Mouse (Mus musculus): ENCODE measurements around the gene Cyb561.

DNA sequence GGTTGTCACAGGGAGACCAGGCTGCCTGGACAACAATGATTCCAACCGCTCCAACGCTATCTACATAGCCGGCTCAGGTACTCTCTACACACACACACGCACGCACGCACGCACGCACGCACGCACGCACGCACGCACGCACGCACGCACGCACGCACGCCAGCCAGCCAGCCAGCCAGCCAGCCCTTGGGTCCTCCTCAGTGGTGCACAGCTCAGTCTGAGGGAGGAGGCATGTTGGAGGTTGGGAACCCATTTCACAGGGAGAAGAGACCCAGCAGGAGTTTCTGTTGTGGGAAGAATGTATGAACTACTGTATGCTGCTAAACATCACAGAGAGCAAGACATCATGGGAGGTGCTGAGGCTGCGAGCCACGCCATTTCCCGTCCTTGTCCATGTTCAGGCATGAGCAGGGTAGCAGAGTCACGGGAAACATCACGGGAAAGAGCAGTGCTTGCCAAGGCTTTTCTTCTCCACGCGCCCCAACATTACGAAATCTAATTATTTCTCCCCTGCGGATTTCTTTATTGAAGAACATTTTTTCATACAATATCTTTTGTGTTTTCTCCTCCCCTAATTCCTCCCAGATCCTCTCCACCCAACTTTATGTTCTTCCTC is 2.8 kb upstream of the Cyb561 start:
- TF ChIP-seq CTCF (IDR thresholded peaks at IDR 0.05) (no peak), EP300 (IDR thresholded peaks at IDR 0.05) (no peak)

Measured in lung, postnatal 0 days (tissue).